Mouse (Mus musculus) lung, adult 2 months (tissue): ENCODE results near the gene Hyal1.

Source experiments
- CTCF ChIP-seq: fragments of 200-500 bp; IDR thresholded peaks from 2 replicates; pipeline ENCODE4 v1.5.1; 2011; ENCODE audit warnings: mild to moderate bottlenecking, low read length, control low read depth; ENCODE audit not compliant: insufficient read depth
- POLR2A ChIP-seq: fragments of 200-500 bp; IDR thresholded peaks from 2 replicates; pipeline ENCODE4 v1.6.1; 2011; ENCODE audit warnings: low read depth, mild to moderate bottlenecking, control low read depth, low read length, borderline replicate concordance; ENCODE audit errors: extremely low read depth

- no peak for TF ChIP-seq POLR2A
- no peak for TF ChIP-seq CTCF
These were observed 36.3 kb upstream of the Hyal1 start for GRCm38 (mm10) chr9:107540420-107540819.
